Mouse (Mus musculus): Measurements from ENCODE around the gene Igsf8.

Gene Igsf8

GRCm38 (mm10) chr1:172302851-172303250 lies 41.4 kb downstream of the Igsf8 start:
- no peak for DNase-seq (ENCODE audit: low read depth)

- peak; percentile 86 for DNase-seq (ENCODE audit: low read depth)
Measured at GRCm38 (mm10) chr1:172304443-172304842, 43.0 kb downstream of the Igsf8 start.

GRCm38 (mm10) chr1:172305153-172305552 lies 43.7 kb downstream of the Igsf8 start:
- peak; percentile 46 for DNase-seq (ENCODE audit: low read depth)

GRCm38 (mm10) chr1:172305635-172306034 lies 44.2 kb downstream of the Igsf8 start:
- peak; percentile 80 for DNase-seq (ENCODE audit: low read depth)

GRCm38 (mm10) chr1:172306196-172306595 lies 44.8 kb downstream of the Igsf8 start:
- DNase-seq (ENCODE audit: low read depth): peak; percentile 99

- DNase-seq (ENCODE audit: low read depth): no peak
Measured at GRCm38 (mm10) chr1:172306885-172307284, 45.4 kb downstream of the Igsf8 start.

GRCm38 (mm10) chr1:172307936-172308335 lies 46.5 kb downstream of the Igsf8 start:
- peak; percentile 82 for DNase-seq (ENCODE audit: low read depth)

GRCm38 (mm10) chr1:172308409-172308808 lies 47.0 kb downstream of the Igsf8 start:
- DNase-seq (ENCODE audit: low read depth): no peak

GRCm38 (mm10) chr1:172309699-172310398 lies 48.4 kb downstream of the Igsf8 start:
- peak; percentile 94 for DNase-seq (ENCODE audit: low read depth)

GRCm38 (mm10) chr1:172311248-172311906 lies 49.9 kb downstream of the Igsf8 start:
- DNase-seq (ENCODE audit: low read depth): peak; percentile 92

GRCm38 (mm10) chr1:172311921-172312767 lies 50.7 kb downstream of the Igsf8 start:
- DNase-seq (ENCODE audit: low read depth): peak; percentile 86

- DNase-seq (ENCODE audit: low read depth): peak; percentile 49
Measured at GRCm38 (mm10) chr1:172312768-172313561, 51.5 kb downstream of the Igsf8 start.

- peak; percentile 31 for DNase-seq (ENCODE audit: low read depth)
Measured at GRCm38 (mm10) chr1:172313613-172314411, 52.4 kb downstream of the Igsf8 start.

GRCm38 (mm10) chr1:172314911-172315310 lies 53.5 kb downstream of the Igsf8 start:
- no peak for DNase-seq (ENCODE audit: low read depth)

- no peak for DNase-seq (ENCODE audit: low read depth)
Measured at GRCm38 (mm10) chr1:172317431-172317830, 56.0 kb downstream of the Igsf8 start.

- no peak for DNase-seq (ENCODE audit: low read depth)
Measured at GRCm38 (mm10) chr1:172317946-172318345, 56.5 kb downstream of the Igsf8 start.

GRCm38 (mm10) chr1:172318424-172319035 lies 57.1 kb downstream of the Igsf8 start:
- no peak for DNase-seq (ENCODE audit: low read depth)

- DNase-seq (ENCODE audit: low read depth): no peak
Measured at GRCm38 (mm10) chr1:172319346-172319745, 57.9 kb downstream of the Igsf8 start.

- DNase-seq (ENCODE audit: low read depth): no peak
Measured at GRCm38 (mm10) chr1:172319921-172320411, 58.5 kb downstream of the Igsf8 start.

- DNase-seq (ENCODE audit: low read depth): no peak
Measured at GRCm38 (mm10) chr1:172322725-172323124, 61.3 kb downstream of the Igsf8 start.
